Mouse (Mus musculus): Measurements from ENCODE around the gene 2900011O08Rik.
"Not testable (repeated sequence)": the region's sequence is repeated elsewhere in the genome, so short reads cannot be mapped to it uniquely, and the experiment has no call there.

DNA sequence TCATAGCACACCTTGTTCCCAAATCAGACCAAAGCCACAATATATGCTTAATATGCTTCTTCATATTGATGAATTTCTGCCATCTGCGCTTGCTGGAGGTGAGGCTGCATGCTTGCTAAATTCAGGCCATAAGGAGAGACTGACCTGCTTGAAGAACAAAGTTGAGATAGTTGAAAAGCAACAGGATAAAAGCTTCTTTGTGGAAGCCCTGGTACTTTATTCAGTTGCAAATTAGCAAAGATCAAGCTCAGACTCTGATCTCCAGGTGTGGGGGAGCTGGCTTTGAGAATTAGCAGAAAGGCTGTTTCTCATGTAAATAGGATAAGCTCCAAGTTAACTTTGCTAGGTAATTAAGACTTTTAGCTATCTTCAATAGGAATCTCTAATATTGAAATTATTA, 9.4 kb upstream of the 2900011O08Rik start:
- TF ChIP-seq CTCF, POLR2A (IDR thresholded peaks at IDR 0.05; ENCODE audit: insufficient read depth, low read depth, low read length): not testable (repeated sequence)

Data from olfactory bulb, adult 2 months (tissue).